Mouse (Mus musculus) lung, adult 2 months (tissue): ENCODE measurements at regions not wholly inside any gene's neighbourhood (a gene's known extent, or its start where the extent isn't known, plus 50 kb on each side); places are given as distances from the start of the nearest gene placed in this dataset.

Experiments
- DNase-seq: peaks from one replicate; pipeline ENCODE4 v3.0.0; 2022
- H3K4me1 ChIP-seq: fragments of 200-500 bp; 2 replicates; pipeline ENCODE4 v1.6.1; 2011; ENCODE audit warnings: low read length; ENCODE audit not compliant: control insufficient read depth, insufficient read depth
- H3K4me3 ChIP-seq: fragments of 200-500 bp; replicated peaks from 2 replicates; pipeline ENCODE3; 2011; ENCODE audit warnings: low read depth, mild to moderate bottlenecking, control low read depth, low read length; ENCODE audit errors: extremely low read depth
- CTCF ChIP-seq: fragments of 200-500 bp; IDR thresholded peaks from 2 replicates; pipeline ENCODE4 v1.5.1; 2011; ENCODE audit warnings: mild to moderate bottlenecking, low read length, control low read depth; ENCODE audit not compliant: insufficient read depth
- POLR2A ChIP-seq: fragments of 200-500 bp; IDR thresholded peaks from 2 replicates; pipeline ENCODE4 v1.6.1; 2011; ENCODE audit warnings: low read depth, mild to moderate bottlenecking, control low read depth, low read length, borderline replicate concordance; ENCODE audit errors: extremely low read depth
- WGBS: fragments of 180-500 bp; shearing (Covaris S2); methylation state at CpG from one replicate; pipeline ENCODE4 v1.1.7; 2018; 5-methylcytosine and 5-hydroxymethylcytosine counted together

DNA sequence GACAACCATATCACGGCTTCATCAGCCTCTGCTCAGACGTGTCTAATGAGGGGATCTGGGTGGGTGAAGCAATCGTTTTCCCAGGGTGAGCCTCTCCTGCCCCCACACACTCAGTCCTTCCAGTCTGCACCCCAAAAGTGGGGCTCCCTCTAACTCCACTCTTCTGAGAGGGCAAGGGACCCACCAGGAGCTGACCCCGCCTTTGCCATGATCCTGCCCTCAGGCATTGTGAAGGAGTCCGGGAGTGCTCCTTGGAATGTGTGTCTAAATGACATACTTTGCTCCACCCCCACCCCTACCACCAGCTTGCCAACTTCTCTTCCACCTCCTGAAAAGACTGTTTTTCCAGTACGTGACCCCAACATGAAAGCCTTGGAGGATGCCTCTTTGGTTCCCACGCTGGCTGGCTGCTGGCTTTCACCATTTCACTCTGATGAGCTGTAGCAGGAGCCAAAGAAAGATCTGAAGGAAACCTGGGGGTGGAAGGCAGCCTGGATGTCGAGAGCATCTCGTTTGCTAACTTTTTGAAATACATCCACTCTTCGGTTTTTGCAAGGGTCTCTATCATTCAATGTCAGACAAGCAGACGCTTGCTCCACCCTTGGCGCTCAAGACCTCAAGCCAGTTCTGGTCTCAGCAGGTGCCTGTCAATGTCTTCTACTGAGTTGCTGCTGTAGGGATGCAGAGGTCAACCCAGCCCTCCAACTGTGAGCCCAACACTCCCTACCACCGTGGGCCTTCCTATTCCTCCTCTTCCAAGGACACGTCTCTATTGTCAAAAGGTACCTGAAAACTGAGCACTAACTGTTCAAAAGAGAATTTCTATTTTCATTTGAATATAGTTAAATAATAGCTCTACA is 128.8 kb upstream of the Hdac4 start:
- H3K4me1 ChIP-seq: no peaks in the 10 kb centered on the region
- H3K4me3 ChIP-seq: no peak overlapping the region
- 58% methylated on average over 14 of the region's 14 CpGs for WGBS
- DNase-seq: no peak
- no peak for TF ChIP-seq CTCF
- no peak for TF ChIP-seq POLR2A

DNA sequence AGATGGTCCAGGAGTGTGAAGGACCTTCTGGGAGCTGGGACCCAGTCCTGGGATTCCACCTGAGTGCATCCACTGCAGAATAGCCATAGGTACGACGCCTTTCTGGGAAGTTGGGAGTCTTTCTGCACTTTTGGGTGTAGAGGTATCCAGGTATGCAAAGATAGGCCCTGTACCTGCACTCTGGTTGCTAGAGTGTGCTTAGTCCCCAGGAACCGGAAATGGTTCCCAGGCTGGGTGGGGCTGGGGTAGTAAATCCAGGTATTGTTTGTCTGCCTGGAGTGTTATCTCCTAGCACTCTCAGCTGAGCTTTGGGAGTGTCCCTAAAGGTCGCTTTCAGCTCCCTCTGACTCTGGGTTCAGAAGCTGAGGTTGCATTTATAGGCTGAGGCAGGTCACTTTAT is 121.6 kb upstream of the Hdac4 start:
- WGBS: 88% methylated on average over 4 of the region's 4 CpGs
- Histone ChIP-seq H3K4me3 (no peak overlapping the region), H3K4me1 (no peaks in the 10 kb centered on the region)
- TF ChIP-seq CTCF: no peak
- no peak for TF ChIP-seq POLR2A
- no peak for DNase-seq

DNA sequence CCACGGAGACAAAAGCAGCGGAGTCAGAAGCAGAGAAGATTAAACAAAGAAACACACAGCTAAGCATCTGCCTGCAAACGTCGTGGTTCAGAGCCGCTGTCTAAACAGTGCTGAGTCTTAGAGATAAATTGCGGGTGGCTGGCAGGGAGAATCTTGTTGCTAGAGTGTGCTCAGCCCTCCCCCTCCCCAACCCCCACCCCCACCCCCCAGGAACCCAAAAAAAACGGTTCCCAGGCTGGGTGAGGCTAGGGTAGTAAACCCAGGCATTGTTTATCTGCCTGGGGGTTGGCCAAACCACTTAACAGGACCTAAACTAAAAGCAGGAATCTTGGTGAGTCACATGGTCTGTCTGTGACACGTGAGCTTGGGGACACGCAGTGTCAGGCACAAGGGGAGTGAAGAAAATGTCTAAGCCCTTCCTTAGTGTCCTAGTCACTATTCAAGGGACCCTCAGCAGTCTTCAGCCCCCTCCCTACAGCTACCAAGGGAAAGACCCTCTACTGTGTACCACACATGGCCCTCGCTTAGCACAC is 120.8 kb upstream of the Hdac4 start:
- no peak for DNase-seq
- 20% methylated on average over 10 of the region's 10 CpGs for WGBS
- H3K4me3 ChIP-seq: no peak overlapping the region
- no peaks in the 10 kb centered on the region for H3K4me1 ChIP-seq
- TF ChIP-seq CTCF (no peak), POLR2A (no peak)

DNA sequence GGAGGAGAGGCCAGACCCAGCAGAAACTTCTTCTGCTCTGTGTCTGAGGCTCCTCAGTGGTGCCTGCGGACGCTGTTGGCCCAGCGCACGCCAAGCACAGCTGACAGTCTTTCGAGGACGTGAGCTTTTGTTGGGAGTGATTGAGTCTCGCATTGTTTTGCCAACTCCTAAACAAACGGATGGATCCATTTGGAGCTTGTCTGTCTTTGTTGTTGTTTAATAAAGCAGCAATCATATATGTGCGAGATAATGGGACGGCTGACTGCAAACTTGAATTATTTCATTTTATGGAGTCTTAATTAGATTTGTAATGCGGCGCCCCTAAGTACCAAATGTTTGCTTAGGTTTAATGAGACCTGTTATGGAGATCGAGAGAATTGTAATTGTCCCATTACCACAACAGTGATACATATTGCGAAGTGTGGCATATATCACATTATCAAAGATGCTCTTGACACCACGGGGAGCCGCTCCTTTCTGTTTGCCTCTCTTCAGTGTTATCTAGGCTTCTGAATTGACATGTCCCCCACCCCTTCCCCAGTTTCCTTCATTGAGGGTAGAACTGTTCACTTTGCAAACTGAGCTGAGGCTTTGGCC is 117.6 kb upstream of the Hdac4 start:
- Histone ChIP-seq H3K4me3 (no peak overlapping the region), H3K4me1 (no peaks in the 10 kb centered on the region)
- 83% methylated on average over 16 of the region's 16 CpGs for WGBS
- TF ChIP-seq CTCF: no peak
- no peak for TF ChIP-seq POLR2A
- no peak for DNase-seq

DNA sequence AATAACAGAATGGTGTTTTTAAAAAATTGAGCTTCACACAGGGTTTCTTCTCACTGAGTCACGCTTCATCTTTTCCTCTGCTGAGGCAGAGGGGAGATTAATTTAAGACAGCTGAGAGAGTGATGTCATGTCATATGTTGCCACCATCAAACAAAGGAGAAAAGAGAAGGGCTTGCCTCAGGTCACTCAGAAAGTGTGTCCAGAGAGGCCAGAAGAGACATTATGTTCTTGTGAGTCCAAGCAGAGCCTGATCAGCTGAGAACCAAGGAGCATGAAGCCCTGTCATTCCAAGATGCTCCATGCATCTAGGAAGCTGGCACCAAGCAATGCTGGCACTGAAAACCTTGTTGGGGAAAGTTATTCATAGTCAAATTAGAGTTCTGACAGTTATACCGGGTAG is 114.4 kb upstream of the Hdac4 start:
- Histone ChIP-seq H3K4me1 (no peaks in the 10 kb centered on the region), H3K4me3 (no peak overlapping the region)
- TF ChIP-seq POLR2A (no peak), CTCF (no peak)
- DNase-seq: no peak
- WGBS: 75% methylated on average over 2 of the region's 2 CpGs

DNA sequence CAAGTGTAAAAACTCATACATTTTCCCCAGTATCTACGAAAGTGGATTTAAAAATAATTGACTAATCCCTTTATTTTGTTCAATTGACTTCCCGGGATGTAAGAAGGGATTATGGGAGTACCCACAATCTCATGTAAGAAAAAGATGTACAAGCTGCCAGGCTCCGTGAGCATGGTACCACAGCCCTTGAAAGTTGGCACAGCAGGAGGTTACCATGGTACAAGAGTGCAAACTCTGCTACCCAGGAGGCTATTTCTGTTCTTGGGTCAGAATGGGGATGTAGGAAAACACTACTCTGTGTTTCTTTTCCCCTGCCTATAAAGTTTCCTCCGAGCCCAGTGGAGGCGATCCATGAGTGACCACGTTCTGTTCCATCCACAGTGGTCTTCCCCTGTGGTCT is 113.9 kb upstream of the Hdac4 start:
- no peak for DNase-seq
- Histone ChIP-seq H3K4me3 (no peak overlapping the region), H3K4me1 (no peaks in the 10 kb centered on the region)
- TF ChIP-seq POLR2A: no peak
- 79% methylated on average over 6 of the region's 6 CpGs for WGBS

DNA sequence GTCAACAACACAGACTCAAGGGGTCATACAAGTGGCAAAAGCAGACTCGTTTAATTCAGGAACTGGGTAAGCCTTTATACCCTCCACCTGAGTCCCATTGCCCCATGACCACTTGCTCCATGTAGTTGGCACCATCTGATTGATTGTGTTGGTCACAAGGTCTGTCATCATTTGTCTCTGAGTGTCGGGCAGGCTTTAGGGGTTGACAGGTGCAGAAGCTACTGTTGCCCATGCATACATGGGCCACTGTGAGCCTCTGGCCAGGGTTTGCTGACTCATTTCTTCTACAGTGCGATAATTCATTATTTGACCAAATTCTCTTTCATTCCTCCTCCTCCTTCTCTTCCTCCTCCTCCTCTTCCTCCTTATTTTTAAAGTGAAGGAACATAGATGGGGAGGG is 113.0 kb upstream of the Hdac4 start:
- Histone ChIP-seq H3K4me1 (no peaks in the 10 kb centered on the region), H3K4me3 (no peak overlapping the region)
- WGBS: 74% methylated on average over 3 of the region's 3 CpGs
- DNase-seq: no peak
- TF ChIP-seq CTCF: no peak
- TF ChIP-seq POLR2A: no peak

DNA sequence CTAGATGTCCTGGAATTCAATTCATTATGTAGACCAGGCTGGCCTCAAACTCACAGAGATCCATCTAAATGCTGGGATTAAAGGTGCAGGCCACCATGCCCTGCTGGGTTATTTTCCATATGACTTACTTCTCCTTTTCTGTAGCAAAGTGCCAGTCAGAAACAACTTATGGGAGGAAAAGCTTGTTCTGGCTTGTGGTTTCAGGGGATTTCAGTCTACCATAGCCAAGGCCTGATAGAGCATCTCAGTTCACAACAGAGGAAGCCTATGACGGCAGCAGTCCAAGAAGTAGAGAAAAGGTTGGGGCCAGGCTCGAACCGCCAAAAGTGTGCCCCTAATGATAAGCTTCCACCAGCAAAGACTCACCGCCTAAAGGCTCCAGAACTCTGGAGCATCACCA is 110.5 kb upstream of the Hdac4 start:
- no peak for DNase-seq
- Histone ChIP-seq H3K4me1 (no peaks in the 10 kb centered on the region), H3K4me3 (no peak overlapping the region)
- WGBS: 81% methylated on average over 4 of the region's 4 CpGs
- TF ChIP-seq POLR2A: no peak
- no peak for TF ChIP-seq CTCF

DNA sequence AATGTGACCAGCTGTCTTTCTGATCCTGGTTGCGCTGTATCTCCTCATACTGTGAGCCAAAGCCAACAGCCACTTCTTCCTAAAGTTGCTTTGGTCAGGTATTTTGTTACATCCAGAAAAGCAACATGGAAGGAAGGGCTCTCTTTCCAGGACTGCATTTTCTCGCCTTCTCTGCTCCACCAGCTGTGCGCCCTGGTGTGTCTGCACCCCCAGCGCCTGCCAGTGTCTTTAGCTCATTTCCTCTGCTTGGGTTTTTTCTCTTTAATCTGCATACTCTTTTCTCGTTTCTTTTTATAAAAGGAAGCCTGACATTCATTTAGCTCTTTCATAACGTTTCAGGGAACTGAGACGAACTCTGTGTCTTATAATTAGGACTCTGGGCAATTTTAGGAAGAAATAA is 103.5 kb upstream of the Hdac4 start:
- WGBS: 59% methylated on average over 7 of the region's 7 CpGs
- DNase-seq: no peak

More for the DNA sequence above, 103.5 kb upstream of the Hdac4 start:
- H3K4me1 ChIP-seq: no peaks in the 10 kb centered on the region
- TF ChIP-seq POLR2A: no peak
- no peak for TF ChIP-seq CTCF
- H3K4me3 ChIP-seq: no peak overlapping the region
